9 mouse cellular contexts compared by ENCODE assay signal in the genomic region with DNA sequence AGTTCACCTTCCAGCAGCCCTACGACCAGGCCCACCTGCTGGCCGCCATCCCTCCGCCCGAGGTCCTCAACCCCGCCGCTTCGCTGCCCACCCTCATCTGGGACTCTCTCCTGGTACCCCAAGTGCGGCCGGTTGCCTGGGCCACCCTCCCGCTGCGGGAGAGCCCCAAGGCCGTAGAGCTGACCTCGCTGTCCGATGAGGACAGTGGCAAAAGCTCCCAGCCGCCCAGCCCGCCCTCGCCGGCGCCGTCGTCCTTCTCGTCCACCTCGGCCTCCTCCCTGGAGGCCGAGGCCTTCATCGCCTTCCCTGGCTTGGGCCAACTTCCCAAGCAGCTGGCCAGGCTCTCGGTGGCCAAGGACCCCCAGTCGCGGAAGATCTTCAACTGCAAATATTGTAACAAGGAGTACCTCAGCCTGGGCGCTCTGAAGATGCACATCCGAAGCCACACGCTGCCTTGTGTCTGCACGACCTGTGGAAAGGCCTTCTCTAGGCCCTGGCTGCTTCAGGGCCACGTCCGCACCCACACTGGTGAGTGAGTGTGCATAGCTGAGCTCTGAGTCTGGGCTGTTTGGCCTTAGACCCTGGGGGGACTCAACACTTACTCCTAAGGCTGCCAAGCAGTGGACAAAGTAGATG. TPM values are rescaled to one million over a fixed set of nuclear protein-coding genes. Genes with fewer than 3 reads are reported as not detected.
DNase-seq lines count a peak whose midpoint lies in the region; ATAC-seq lines count a peak whose summit lies in the region.
"Had no signal": no experiment of that assay in that cellular context is flagged by ENCODE, and none has a peak within 500 bp of the region (broad histone marks: within the 10 kb centered on the region; RNA-seq: fewer than 3 reads in every experiment).

No protein-coding gene starts in this region.

- peak overlapping the region; percentile 65 for H3K4me3 ChIP-seq in kidney, embryonic 14.5 days (ENCODE audit: low read length)
- H3K4me3 ChIP-seq in heart, embryonic 10.5 days: peak overlapping the region; percentile 69
- H3K4me3 ChIP-seq in liver, embryonic 11.5 days (ENCODE audit: low read depth, low read length): peak overlapping the region; percentile 57
- H3K4me3 ChIP-seq in stomach, embryonic 16.5 days (replicated peaks; ENCODE audit: low read length): peak overlapping the region; percentile 50

- H3K9ac ChIP-seq in kidney, embryonic 14.5 days (ENCODE audit: low read depth, low read length): peak overlapping the region; percentile 69
- H3K9ac ChIP-seq in liver, embryonic 11.5 days (ENCODE audit: low read depth, low read length): peak overlapping the region; percentile 57
- H3K9ac ChIP-seq in stomach, embryonic 16.5 days (ENCODE audit: low read length): peak overlapping the region; percentile 68

- peaks cover 40% of the 10 kb centered on the region for H3K4me1 ChIP-seq in kidney, embryonic 14.5 days (ENCODE audit: control insufficient read depth, insufficient read depth, low read length)
- H3K4me1 ChIP-seq in heart, embryonic 10.5 days: peaks cover 65% of the 10 kb centered on the region
- H3K4me1 ChIP-seq in liver, embryonic 11.5 days (replicated peaks; ENCODE audit: control insufficient read depth, insufficient read depth, low read length): peaks cover 41% of the 10 kb centered on the region
- H3K4me1 ChIP-seq in stomach, embryonic 16.5 days (ENCODE audit: control insufficient read depth, insufficient read depth, low read length): peaks cover 29% of the 10 kb centered on the region

- H3K36me3 ChIP-seq in kidney, embryonic 14.5 days (ENCODE audit: control insufficient read depth, insufficient read depth, low read length): peaks cover 21% of the 10 kb centered on the region
- peaks cover 15% of the 10 kb centered on the region for H3K36me3 ChIP-seq in heart, embryonic 10.5 days
- H3K36me3 ChIP-seq in liver, embryonic 11.5 days (ENCODE audit: control insufficient read depth, insufficient read depth, low read length): peaks cover 2% of the 10 kb centered on the region; the same call in 1 of the 2 replicates
- no peaks in the 10 kb centered on the region for H3K36me3 ChIP-seq in stomach, embryonic 16.5 days (ENCODE audit: control insufficient read depth, insufficient read depth, low read length)

- DNase-seq in kidney, adult 18-20 months: no peak
- peak; percentile 48 for DNase-seq in adipocyte (ENCODE audit: low spot score)
- DNase-seq in heart, embryonic 10.5 days (ENCODE audit: low spot score): no peak
- DNase-seq in liver, embryonic 11.5 days (ENCODE audit: low spot score): peak; percentile 51
- DNase-seq in frontal cortex, adult 2 months (ENCODE audit: extremely low spot score in 1 of 2, low spot score in 1 of 2): no peak
- DNase-seq in cerebellum, adult 9-10 months: no peak

- no peaks in the 10 kb centered on the region for H3K9me3 ChIP-seq in kidney, embryonic 14.5 days (ENCODE audit: control insufficient read depth, low read length)
- no peaks in the 10 kb centered on the region for H3K9me3 ChIP-seq in heart, embryonic 10.5 days
- no peaks in the 10 kb centered on the region for H3K9me3 ChIP-seq in liver, embryonic 11.5 days (ENCODE audit: control insufficient read depth, low read length)
- no peaks in the 10 kb centered on the region for H3K9me3 ChIP-seq in stomach, embryonic 16.5 days (replicated peaks; ENCODE audit: control insufficient read depth, low read length)

- ATAC-seq in kidney, embryonic 14.5 days (ENCODE audit: low FRiP score, low TSS enrichment): 0 out of 2 replicates have a peak, but pooled peaks have one; percentile 1
- no peak for ATAC-seq in liver, embryonic 11.5 days (replicated peaks; ENCODE audit: low FRiP score)
- no peak for ATAC-seq in stomach, embryonic 16.5 days (ENCODE audit: insufficient read depth, low FRiP score)

- 15% methylated on average over 27 of the region's 34 CpGs for WGBS in kidney, embryonic 14.5 days
- WGBS in heart, embryonic 10.5 days: 22% methylated on average over 34 of the region's 34 CpGs
- 36% methylated on average over 34 of the region's 34 CpGs for WGBS in liver, embryonic 11.5 days
- 39% methylated on average over 34 of the region's 34 CpGs for WGBS in stomach, embryonic 16.5 days

- H3K27ac ChIP-seq in kidney, embryonic 14.5 days (ENCODE audit: low read depth, low read length): peak overlapping the region; percentile 0; the same call in 1 of the 2 replicates
- peak overlapping the region; percentile 87 for H3K27ac ChIP-seq in heart, embryonic 10.5 days
- peak overlapping the region; percentile 25; the same call in 1 of the 2 replicates for H3K27ac ChIP-seq in liver, embryonic 11.5 days (ENCODE audit: low read depth, low read length)
- peak overlapping the region; percentile 13; the same call in 1 of the 2 replicates for H3K27ac ChIP-seq in stomach, embryonic 16.5 days (ENCODE audit: low read length)

- H3K27me3 ChIP-seq in kidney, embryonic 14.5 days (ENCODE audit: control insufficient read depth, insufficient read depth, low read length): peaks cover 12% of the 10 kb centered on the region
- peaks cover 67% of the 10 kb centered on the region for H3K27me3 ChIP-seq in heart, embryonic 10.5 days (ENCODE audit: insufficient read depth, poor library complexity, severe bottlenecking)
- peaks cover 45% of the 10 kb centered on the region for H3K27me3 ChIP-seq in liver, embryonic 11.5 days (replicated peaks; ENCODE audit: control insufficient read depth, insufficient read depth, low read length)
- peaks cover 9% of the 10 kb centered on the region; the same call in 1 of the 2 replicates for H3K27me3 ChIP-seq in stomach, embryonic 16.5 days (ENCODE audit: control insufficient read depth, insufficient read depth, low read length)
- H3K27me3 ChIP-seq: Patski had no signal

- H3K4me2 ChIP-seq in kidney, embryonic 14.5 days (replicated peaks; ENCODE audit: low read depth, low read length): peak overlapping the region; percentile 93
- H3K4me2 ChIP-seq in liver, embryonic 11.5 days: peak overlapping the region; percentile 91
- peak overlapping the region; percentile 62 for H3K4me2 ChIP-seq in stomach, embryonic 16.5 days (ENCODE audit: low read depth, low read length)

RNA-seq across cellular contexts. Expression of a gene that starts 0.8 kb away (rescaled TPM):
- 40.4 and 40.8 TPM in 2 replicates for polyA plus RNA-seq in kidney, embryonic 14.5 days (2014; fragmentation: Nextera tagmentation; extraction: Ambion mirVana)
- 21.8 and 42.2 TPM in 2 replicates for polyA plus RNA-seq in heart, embryonic 10.5 days (2016; fragmentation: Nextera tagmentation; extraction: Ambion mirVana)
- polyA plus RNA-seq in liver, embryonic 11.5 days (2014; fragmentation: Nextera tagmentation; extraction: Ambion mirVana): 14.3 and 15.2 TPM in 2 replicates
- polyA plus RNA-seq in stomach, embryonic 16.5 days (2015; fragmentation: Nextera tagmentation; extraction: Ambion mirVana): 15.5 and 15.9 TPM in 2 replicates
- polyA plus RNA-seq in frontal cortex, adult 2 months (2012; rRNA removed): 2.3 and 3.0 TPM in 2 replicates

RNA-seq across cellular contexts. Expression of a gene that starts 46.1 kb away (rescaled TPM):
- polyA plus RNA-seq in kidney, embryonic 14.5 days (2014; fragmentation: Nextera tagmentation; extraction: Ambion mirVana): 10.8 and 17.4 TPM in 2 replicates
- polyA plus RNA-seq in heart, embryonic 10.5 days (2016; fragmentation: Nextera tagmentation; extraction: Ambion mirVana): 16.5 and 17.4 TPM in 2 replicates
- polyA plus RNA-seq in liver, embryonic 11.5 days (2014; fragmentation: Nextera tagmentation; extraction: Ambion mirVana): 16.2 and 17.5 TPM in 2 replicates
- polyA plus RNA-seq in stomach, embryonic 16.5 days (2015; fragmentation: Nextera tagmentation; extraction: Ambion mirVana): 13.8 and 15.9 TPM in 2 replicates
- polyA plus RNA-seq in frontal cortex, adult 2 months (2012; rRNA removed): 53.1 and 58.6 TPM in 2 replicates

RNA-seq across cellular contexts. Expression of a gene that starts 46.3 kb away (rescaled TPM):
- polyA plus RNA-seq in kidney, embryonic 14.5 days (2014; fragmentation: Nextera tagmentation; extraction: Ambion mirVana): 79.1 and 98.3 TPM in 2 replicates
- polyA plus RNA-seq in heart, embryonic 10.5 days (2016; fragmentation: Nextera tagmentation; extraction: Ambion mirVana): 71.2 and 90.0 TPM in 2 replicates
- polyA plus RNA-seq in liver, embryonic 11.5 days (2014; fragmentation: Nextera tagmentation; extraction: Ambion mirVana): 55.9 and 57.7 TPM in 2 replicates
- polyA plus RNA-seq in stomach, embryonic 16.5 days (2015; fragmentation: Nextera tagmentation; extraction: Ambion mirVana): 68.7 and 73.3 TPM in 2 replicates
- polyA plus RNA-seq in frontal cortex, adult 2 months (2012; rRNA removed): 104 and 107 TPM in 2 replicates

Comparison
In these comparisons a context has a peak if more than half of its experiments do, and no peak if none do; other contexts are left out.
1. H3K27ac ChIP-seq: peak in every context shown above with its lines; median percentile 87 in heart, embryonic 10.5 days; 25 in liver, embryonic 11.5 days; 13 in stomach, embryonic 16.5 days; 0 in kidney, embryonic 14.5 days.
2. DNase-seq: peak in adipocyte (single experiment) and liver, embryonic 11.5 days (single experiment); none in kidney, adult 18-20 months (single experiment), heart, embryonic 10.5 days (single experiment), frontal cortex, adult 2 months (0 of 2) and cerebellum, adult 9-10 months (single experiment).
3. Peak in every context shown above with its lines, with median percentiles within 50 percentile points of each other: H3K4me2 ChIP-seq, H3K4me3 ChIP-seq and H3K9ac ChIP-seq.